Mouse (Mus musculus) heart, embryonic 11.5 days (tissue): ENCODE measurements around the gene Pbxip1. TPM values are rescaled to one million over a fixed set of nuclear protein-coding genes. Genes with fewer than 3 reads are reported as not detected.

Source experiments
- ATAC-seq: fragments of 200-750 bp; cut with Nextera tagmentation; replicated peaks from 2 replicates; pipeline ENCODE4 v1.8.0; 2017; ENCODE audit warnings: moderate library complexity; ENCODE audit not compliant: insufficient number of reproducible peaks, low FRiP score, low TSS enrichment
- H3K27ac ChIP-seq: fragments of 300-500 bp; sonication (generic); 2 replicates; pipeline ENCODE4 v1.5.1; 2014; ENCODE audit warnings: mild to moderate bottlenecking, low read depth, low read length
- H3K27me3 ChIP-seq: fragments of 300-500 bp; sonication (generic); 2 replicates; pipeline ENCODE4 v1.6.1; 2014; ENCODE audit warnings: mild to moderate bottlenecking, low read length, mixed read lengths; ENCODE audit not compliant: control insufficient read depth, insufficient read depth
- H3K36me3 ChIP-seq: fragments of 300-500 bp; sonication (generic); 2 replicates; pipeline ENCODE4 v1.6.1; 2014; ENCODE audit warnings: mild to moderate bottlenecking, low read length, moderate library complexity, mixed read lengths; ENCODE audit not compliant: control insufficient read depth, insufficient read depth
- H3K4me1 ChIP-seq: fragments of 300-500 bp; sonication (generic); 2 replicates; pipeline ENCODE4 v1.6.1; 2014; ENCODE audit warnings: low read length; ENCODE audit not compliant: control insufficient read depth, insufficient read depth
- H3K4me2 ChIP-seq: fragments of 300-500 bp; sonication (generic); 2 replicates; pipeline ENCODE4 v1.6.1; 2014; ENCODE audit warnings: mild to moderate bottlenecking, moderate library complexity
- H3K4me3 ChIP-seq: fragments of 300-500 bp; sonication (generic); 2 replicates; pipeline ENCODE4 v1.5.1; 2014; ENCODE audit warnings: low read depth, low read length
- H3K9ac ChIP-seq: fragments of 300-500 bp; sonication (generic); 2 replicates; pipeline ENCODE4 v1.6.1; 2014; ENCODE audit warnings: mild to moderate bottlenecking, low read depth, low read length, moderate library complexity
- H3K9me3 ChIP-seq: fragments of 300-500 bp; sonication (generic); replicated peaks from 2 replicates; pipeline ENCODE4 v1.6.1; 2016; ENCODE audit warnings: low read length; ENCODE audit not compliant: control insufficient read depth
- WGBS: fragments of 180-500 bp; shearing (Covaris S2); extraction: QIAGEN DNeasy Blood & Tissue Kit; methylation state at CpG from one replicate; pipeline ENCODE4 v1.1.7; 2014; ENCODE audit not compliant: insufficient replicate concordance; 5-methylcytosine and 5-hydroxymethylcytosine counted together
- polyA plus RNA-seq: library from polyadenylated mRNA; unstranded; fragments of >200 nt; fragmentation: Nextera tagmentation; extraction: Ambion mirVana; gene quantifications from 2 replicates; pipeline ENCODE4 v1.2.1, GENCODE M21; 2014

The Pbxip1 gene
- polyA plus RNA-seq, 1 experiment from 2014 or later: 28.6 TPM

DNA sequence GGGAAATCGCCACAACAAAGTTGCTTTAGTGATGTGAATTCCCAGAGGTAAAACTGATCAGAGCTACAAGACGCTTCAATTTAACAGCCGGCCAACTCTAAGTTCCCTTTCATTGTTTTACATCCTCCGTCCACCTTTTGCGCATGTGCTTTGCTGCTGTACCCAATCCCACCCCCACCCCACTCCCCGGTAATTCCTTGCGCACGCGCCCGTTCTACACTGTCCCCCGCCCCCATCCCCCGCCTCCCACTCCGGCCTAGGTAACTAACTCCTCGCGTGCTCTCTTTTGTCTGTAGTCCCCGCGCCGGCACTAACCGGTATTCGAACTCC, 18.7 kb upstream of the Pbxip1 start:
- Histone ChIP-seq H3K4me2 (peak overlapping the region; percentile 90), H3K9ac (peak overlapping the region; percentile 87), H3K4me3 (peak overlapping the region; percentile 53), H3K27ac (peak overlapping the region; percentile 97), H3K9me3 (no peaks in the 10 kb centered on the region), H3K4me1 (peaks cover 19% of the 10 kb centered on the region), H3K27me3 (no peaks in the 10 kb centered on the region), H3K36me3 (peaks cover 20% of the 10 kb centered on the region)
- under 1% methylated on average over 20 of the region's 20 CpGs for WGBS
- no peak; the same call in 1 of the 2 replicates for ATAC-seq

DNA sequence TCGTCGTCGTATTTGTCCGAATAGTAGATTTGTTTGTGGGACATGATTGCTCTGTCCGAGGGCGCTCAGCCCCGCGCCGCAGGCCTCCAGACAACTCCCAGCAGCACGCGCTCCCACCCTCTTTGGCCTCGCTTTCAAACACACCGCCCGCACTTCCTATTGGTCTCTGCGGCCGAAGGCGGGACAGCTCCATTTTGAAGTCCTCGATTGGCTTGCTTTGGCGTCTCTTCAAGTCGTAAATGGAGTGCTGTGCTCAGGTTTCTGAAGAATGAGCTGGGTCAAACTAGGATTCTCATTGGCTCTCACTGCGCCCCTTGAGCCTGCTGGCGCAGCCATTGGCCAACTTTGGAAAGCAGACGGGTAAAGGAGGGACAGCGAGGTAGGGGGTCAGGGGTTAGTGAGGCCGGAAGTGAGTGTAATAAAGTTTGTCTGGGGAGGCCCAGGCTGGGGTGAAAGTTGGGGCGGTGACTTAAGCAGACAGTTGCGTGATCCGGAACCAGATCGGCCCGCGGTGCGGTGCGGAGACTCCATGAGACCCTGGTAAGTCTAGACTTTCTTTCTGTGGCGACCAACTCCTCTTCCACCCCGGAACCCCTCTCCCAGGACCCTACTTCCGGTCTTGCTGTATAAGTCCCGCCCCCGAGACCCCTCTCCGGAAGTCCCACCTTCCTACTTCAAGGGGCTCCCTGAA, 18.2 kb upstream of the Pbxip1 start, which contains the start of the genes Cks1b and Shc1:
Gene Cks1b (minus strand): TSS at position 214 of the 691 bp plus-strand sequence.
Gene Shc1 (plus strand): TSS at position 274 of the 691 bp plus-strand sequence.
- peak; percentile 89 for ATAC-seq
- H3K9me3 ChIP-seq: no peaks in the 10 kb centered on the region
- peak within 1 kb of the TSS; percentile 87 for H3K9ac ChIP-seq
- H3K36me3 ChIP-seq: peaks cover 20% of the 10 kb centered on the region
- H3K27me3 ChIP-seq: no peaks in the 10 kb centered on the region
- peak within 1 kb of the TSS; percentile 53 for H3K4me3 ChIP-seq
- peaks cover 20% of the 10 kb centered on the region for H3K4me1 ChIP-seq
- WGBS: under 1% methylated on average over 39 of the region's 39 CpGs
- H3K4me2 ChIP-seq: peak within 1 kb of the TSS; percentile 90
- H3K27ac ChIP-seq: peak within 1 kb of the TSS; percentile 97

DNA sequence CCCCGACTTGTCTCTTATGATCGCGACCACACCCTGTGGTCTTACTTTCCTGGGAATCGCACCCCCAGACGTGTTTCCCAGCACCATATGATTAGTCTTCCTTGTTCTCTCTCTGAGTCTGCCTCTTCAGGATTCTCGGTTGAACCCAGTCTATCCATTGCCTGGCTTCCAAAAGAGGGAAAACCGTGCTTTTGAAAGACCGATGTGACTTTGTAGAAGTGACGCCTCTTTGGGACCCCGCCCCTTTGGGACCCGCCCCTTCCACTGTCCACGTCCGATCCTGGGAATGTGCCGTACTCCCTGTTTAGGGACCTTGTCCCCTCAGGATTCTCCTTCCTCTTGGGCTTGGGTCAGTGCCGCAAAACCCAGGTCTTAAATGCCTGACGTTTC, 17.6 kb upstream of the Pbxip1 start:
- Histone ChIP-seq H3K4me3 (peak overlapping the region; percentile 53), H3K27ac (peak overlapping the region; percentile 97), H3K4me2 (peak overlapping the region; percentile 90), H3K4me1 (peaks cover 23% of the 10 kb centered on the region), H3K9me3 (no peaks in the 10 kb centered on the region), H3K9ac (peak overlapping the region; percentile 87), H3K36me3 (peaks cover 18% of the 10 kb centered on the region), H3K27me3 (no peaks in the 10 kb centered on the region)
- WGBS: under 1% methylated on average over 16 of the region's 16 CpGs
- no peak for ATAC-seq

DNA sequence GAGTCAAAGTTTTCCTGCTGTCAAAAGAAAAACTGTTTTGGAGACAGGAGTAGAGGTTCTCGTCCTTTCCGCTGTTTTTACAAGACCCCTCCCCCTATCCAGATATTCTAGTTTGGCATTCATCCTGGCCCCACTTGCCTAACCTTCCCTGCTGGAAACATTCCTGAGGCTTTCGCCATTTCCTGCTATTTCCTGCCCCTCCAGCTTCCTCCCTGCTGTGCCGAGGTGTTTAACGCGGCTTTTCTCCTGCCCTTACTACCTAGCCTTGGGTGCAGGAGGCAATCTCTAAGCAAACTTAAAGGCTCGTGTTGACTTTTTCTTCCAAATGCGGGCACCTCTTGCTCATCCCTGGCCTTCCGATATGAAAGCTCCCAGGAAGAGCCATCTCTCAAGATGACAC, 16.9 kb upstream of the Pbxip1 start:
- no peaks in the 10 kb centered on the region for H3K27me3 ChIP-seq
- no peak for ATAC-seq
- WGBS: under 1% methylated on average over 9 of the region's 9 CpGs
- peak overlapping the region; percentile 53 for H3K4me3 ChIP-seq
- H3K9ac ChIP-seq: peak overlapping the region; percentile 87
- peaks cover 16% of the 10 kb centered on the region for H3K36me3 ChIP-seq
- H3K4me2 ChIP-seq: peak overlapping the region; percentile 90
- peaks cover 23% of the 10 kb centered on the region for H3K4me1 ChIP-seq
- H3K27ac ChIP-seq: peak overlapping the region; percentile 97
- H3K9me3 ChIP-seq: no peaks in the 10 kb centered on the region

DNA sequence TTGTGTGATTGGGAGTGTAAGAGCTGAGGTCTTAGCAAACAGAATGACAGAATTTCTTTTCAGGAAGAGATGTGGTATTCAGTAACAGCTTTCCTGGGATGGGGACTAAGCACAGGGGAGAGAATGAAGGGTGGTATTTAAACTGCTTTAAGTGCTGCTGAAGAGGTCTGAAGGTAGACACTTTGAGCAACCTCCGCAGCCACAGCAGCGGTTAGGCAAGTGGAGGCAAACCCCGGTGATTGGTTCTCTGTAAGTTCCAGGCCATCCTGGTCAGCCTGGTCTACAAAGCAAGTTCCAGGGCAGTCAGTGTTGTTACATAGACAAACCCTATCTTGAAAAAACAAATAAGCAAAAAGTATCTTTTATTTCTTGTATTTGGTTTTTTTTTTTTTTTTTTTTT, 16.5 kb upstream of the Pbxip1 start:
- peaks cover 25% of the 10 kb centered on the region for H3K4me1 ChIP-seq
- no peaks in the 10 kb centered on the region for H3K9me3 ChIP-seq
- H3K36me3 ChIP-seq: peaks cover 12% of the 10 kb centered on the region
- peak overlapping the region; percentile 97 for H3K27ac ChIP-seq
- H3K27me3 ChIP-seq: no peaks in the 10 kb centered on the region
- peak overlapping the region; percentile 53 for H3K4me3 ChIP-seq
- peak overlapping the region; percentile 87; the same call in 1 of the 2 replicates for H3K9ac ChIP-seq
- peak overlapping the region; percentile 90 for H3K4me2 ChIP-seq
- no peak for ATAC-seq
- 17% methylated on average over 3 of the region's 3 CpGs for WGBS

DNA sequence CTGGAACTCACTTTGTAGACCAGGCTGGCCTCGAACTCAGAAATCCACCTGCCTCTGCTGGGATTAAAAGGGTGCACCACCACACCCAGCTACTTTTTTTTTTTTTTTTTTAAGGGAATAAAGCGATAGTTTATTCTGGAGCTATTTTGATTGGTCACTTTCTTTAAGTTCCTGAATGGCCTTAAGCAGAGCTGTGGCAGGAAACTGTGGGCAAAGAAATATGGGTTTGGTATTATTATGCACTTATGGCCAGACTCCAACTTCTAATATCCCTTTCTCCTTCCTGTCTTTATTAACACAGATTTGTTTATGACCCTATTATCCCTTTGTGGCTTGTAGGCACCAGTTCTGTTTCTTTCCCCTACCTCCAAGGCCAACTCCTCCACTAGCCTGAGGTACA, 16.1 kb upstream of the Pbxip1 start:
- 60% methylated on average over 2 of the region's 2 CpGs for WGBS

DNA sequence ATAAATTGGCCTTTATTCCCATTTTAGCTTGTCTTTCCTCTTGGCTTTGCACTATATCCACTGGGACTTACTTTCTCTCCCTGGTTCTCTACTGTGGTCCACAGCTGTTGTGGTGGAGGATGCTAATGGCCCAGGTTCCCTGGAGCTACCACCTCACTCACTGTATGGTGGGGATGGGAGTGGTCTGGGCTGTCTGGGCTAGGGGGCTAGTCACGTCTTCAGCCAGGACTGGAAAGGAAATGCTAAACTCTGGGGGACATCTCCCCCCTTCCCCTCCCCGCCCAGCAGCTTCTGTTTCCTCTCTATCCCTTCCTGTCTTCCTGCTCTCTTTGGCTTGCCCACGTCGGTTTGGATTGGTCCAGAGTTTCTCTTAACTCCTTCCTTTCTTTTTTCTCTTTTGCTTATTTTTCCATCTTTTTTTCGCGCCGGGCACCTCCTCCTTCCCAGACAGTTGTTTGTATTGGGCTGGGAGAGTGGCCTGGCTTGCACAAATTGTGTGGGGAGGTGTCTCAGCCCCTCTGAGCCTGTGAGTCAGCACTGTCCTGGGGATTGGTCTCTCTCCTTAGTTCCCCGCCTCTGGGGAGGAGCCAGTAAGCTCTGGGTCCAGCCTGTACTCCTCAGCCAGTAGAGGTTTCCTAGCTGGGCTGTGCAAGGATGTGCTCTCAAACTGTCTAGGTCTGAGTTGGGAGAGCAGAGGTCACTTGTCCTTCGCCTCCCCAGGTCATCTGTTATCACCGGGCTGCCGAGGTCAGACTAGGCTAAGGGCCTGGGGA, 15.3 kb upstream of the Pbxip1 start:
- 1% methylated on average over 11 of the region's 11 CpGs for WGBS
- Histone ChIP-seq H3K9ac (peak overlapping the region; percentile 85), H3K27ac (peak overlapping the region; percentile 97), H3K4me2 (peak overlapping the region; percentile 90), H3K4me1 (peaks cover 25% of the 10 kb centered on the region), H3K36me3 (peaks cover 6% of the 10 kb centered on the region), H3K9me3 (no peaks in the 10 kb centered on the region), H3K4me3 (peak overlapping the region; percentile 60), H3K27me3 (no peaks in the 10 kb centered on the region)
- peak; percentile 80 for ATAC-seq

More for the DNA sequence above, 16.1 kb upstream of the Pbxip1 start:
- H3K27me3 ChIP-seq: no peaks in the 10 kb centered on the region
- peak overlapping the region; percentile 97 for H3K27ac ChIP-seq
- ATAC-seq: no peak
- H3K9me3 ChIP-seq: no peaks in the 10 kb centered on the region
- peaks cover 25% of the 10 kb centered on the region for H3K4me1 ChIP-seq
- peak overlapping the region; percentile 11; the same call in 1 of the 2 replicates for H3K9ac ChIP-seq
- peaks cover 9% of the 10 kb centered on the region for H3K36me3 ChIP-seq
- H3K4me3 ChIP-seq: no peak overlapping the region
- H3K4me2 ChIP-seq: peak overlapping the region; percentile 90

DNA sequence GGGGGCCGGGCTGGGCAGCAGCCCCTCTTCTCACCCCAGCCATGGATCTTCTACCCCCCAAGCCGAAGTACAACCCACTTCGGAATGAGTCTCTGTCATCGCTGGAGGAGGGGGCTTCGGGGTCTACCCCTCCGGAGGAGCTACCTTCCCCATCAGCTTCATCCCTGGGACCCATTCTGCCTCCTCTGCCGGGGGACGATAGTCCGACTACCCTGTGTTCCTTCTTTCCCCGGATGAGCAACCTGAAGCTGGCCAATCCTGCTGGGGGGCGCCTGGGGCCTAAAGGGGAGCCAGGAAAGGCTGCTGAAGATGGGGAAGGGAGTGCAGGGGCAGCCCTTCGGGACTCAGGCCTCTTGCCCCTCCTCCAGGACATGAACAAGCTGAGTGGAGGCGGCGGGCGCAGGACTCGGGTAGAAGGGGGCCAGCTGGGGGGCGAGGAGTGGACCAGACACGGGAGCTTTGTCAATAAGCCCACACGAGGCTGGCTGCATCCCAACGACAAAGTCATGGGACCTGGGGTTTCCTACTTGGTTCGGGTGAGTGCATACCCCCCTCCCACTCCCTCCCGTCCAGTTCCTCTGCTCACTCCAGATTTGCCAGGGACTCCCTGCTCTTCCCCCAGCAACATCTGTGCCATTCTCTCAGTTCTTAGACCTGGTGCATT, 14.6 kb upstream of the Pbxip1 start:
- Histone ChIP-seq H3K4me1 (peaks cover 25% of the 10 kb centered on the region), H3K27ac (peak overlapping the region; percentile 97), H3K9me3 (no peaks in the 10 kb centered on the region), H3K4me3 (peak overlapping the region; percentile 60), H3K36me3 (peaks cover 7% of the 10 kb centered on the region), H3K4me2 (peak overlapping the region; percentile 90), H3K9ac (peak overlapping the region; percentile 85), H3K27me3 (no peaks in the 10 kb centered on the region)
- ATAC-seq: no peak
- 5% methylated on average over 22 of the region's 22 CpGs for WGBS
